Mouse (Mus musculus) cerebellum, adult 2 months (tissue): Measurements from ENCODE around the gene Zfp26.

ENCODE experiments used
- CTCF ChIP-seq: fragments of 200-500 bp; IDR thresholded peaks from 2 replicates; pipeline ENCODE4 v1.5.1; 2011; ENCODE audit warnings: low read depth, mild to moderate bottlenecking, control low read depth, low read length, moderate library complexity, borderline replicate concordance; ENCODE audit not compliant: insufficient read depth
- POLR2A ChIP-seq: fragments of 200-500 bp; IDR thresholded peaks from 2 replicates; pipeline ENCODE4 v1.6.1; 2011; ENCODE audit warnings: low read length, control low read depth, borderline replicate concordance; ENCODE audit not compliant: insufficient read depth

DNA sequence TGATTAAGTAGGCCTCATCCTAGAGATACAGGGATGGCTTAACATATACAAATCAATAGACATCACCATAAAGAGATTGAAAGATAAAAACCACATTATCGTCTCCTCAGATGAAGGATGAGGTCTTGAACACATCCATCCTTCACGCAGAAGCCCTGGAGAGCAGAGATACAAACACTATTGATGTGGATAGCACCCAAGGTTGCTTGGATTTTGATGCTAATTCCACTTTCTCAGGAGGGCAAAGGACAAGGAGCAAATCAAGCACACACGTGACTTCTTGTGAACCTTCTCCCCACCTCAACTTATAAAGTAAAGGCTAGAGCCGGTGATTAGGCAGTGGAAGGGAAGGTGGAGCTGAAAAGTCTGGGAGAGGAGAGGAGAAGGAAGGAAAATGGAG, 6.3 kb downstream of the Zfp26 start:
- TF ChIP-seq CTCF: no peak
- TF ChIP-seq POLR2A: no peak
